22 mouse cellular contexts compared by ENCODE assay signal in the genomic region with DNA sequence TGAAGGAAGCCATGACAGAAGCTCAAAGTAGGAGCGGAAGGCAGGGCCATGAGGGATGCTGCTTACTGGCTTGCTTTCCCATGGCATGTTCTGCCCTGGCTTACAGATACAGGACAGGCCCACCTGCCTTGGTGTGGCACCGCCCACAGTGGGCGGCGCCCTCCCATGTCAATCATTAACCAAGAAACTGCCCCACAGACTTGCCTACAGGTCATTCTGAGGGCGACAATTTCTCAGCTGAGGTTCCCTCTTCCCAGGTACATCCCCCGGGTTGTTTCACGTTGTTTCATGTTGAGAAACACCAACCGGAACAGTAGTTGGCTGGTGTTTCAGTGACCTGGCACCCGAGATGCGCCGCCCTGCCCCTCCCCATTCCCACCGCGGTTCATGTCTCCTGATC. TPM values are rescaled to one million over a fixed set of nuclear protein-coding genes. Genes with fewer than 3 reads are reported as not detected.
A peak's percentile ranks its signal among the peaks of the same experiment; 100 is the strongest.
DNase-seq lines count a peak whose midpoint lies in the region; ATAC-seq and TF ChIP-seq lines count a peak whose summit lies in the region.
"Had no signal": no experiment of that assay in that cellular context is flagged by ENCODE, and none has a peak within 500 bp of the region (broad histone marks: within the 10 kb centered on the region; RNA-seq: fewer than 3 reads in every experiment).

No protein-coding gene starts in this region.

- DNase-seq in kidney, adult 2 months = peak; percentile 42
- peak; percentile 60 for DNase-seq in kidney, adult 9 months
- no peak for DNase-seq in lung, postnatal 10 days
- DNase-seq in gastrocnemius, postnatal 4 days (ENCODE audit: low spot score in 2 of 2) = no peak
- DNase-seq: cerebellum, adult 11 months; cerebellum, adult 9-11 months; gastrocnemius, postnatal 10 days; heart, adult 11 months; liver, embryonic 13.5 days; lung, embryonic 14.5 days; lung, postnatal 4 days had no signal

- no peak overlapping the region for H3K4me2 ChIP-seq in kidney, embryonic 15.5 days
- H3K4me2 ChIP-seq in stomach, embryonic 15.5 days = no peak overlapping the region
- H3K4me2 ChIP-seq: heart, embryonic 11.5 days; hindbrain, embryonic 15.5 days; intestine, embryonic 15.5 days; limb, embryonic 13.5 days; liver, embryonic 13.5 days; lung, embryonic 14.5 days had no signal

- no peak overlapping the region for H3K9ac ChIP-seq in kidney, embryonic 15.5 days
- H3K9ac ChIP-seq in ES-Bruce4 (ENCODE audit: low read depth, poor library complexity, severe bottlenecking) = peak overlapping the region; percentile 30; the same call in 1 of the 2 replicates
- no peak overlapping the region for H3K9ac ChIP-seq in stomach, embryonic 15.5 days
- H3K9ac ChIP-seq: hindbrain, embryonic 15.5 days; intestine, embryonic 15.5 days; limb, embryonic 13.5 days; liver, embryonic 13.5 days; lung, embryonic 14.5 days had no signal

- WGBS in kidney, adult 2 months = 58% methylated on average over 13 of the region's 13 CpGs
- WGBS in kidney, embryonic 15.5 days = 73% methylated on average over 13 of the region's 13 CpGs
- WGBS in stomach, embryonic 15.5 days = 72% methylated on average over 13 of the region's 13 CpGs

- no peak overlapping the region for H3K4me3 ChIP-seq in kidney, adult 2 months (ENCODE audit: insufficient read depth, low read depth, low read length)
- H3K4me3 ChIP-seq in kidney, embryonic 15.5 days (replicated peaks) = no peak overlapping the region
- peak overlapping the region; percentile 68 for H3K4me3 ChIP-seq in ES-Bruce4 (ENCODE audit: low read depth, low read length)
- H3K4me3 ChIP-seq in stomach, embryonic 15.5 days (replicated peaks) = no peak overlapping the region
- H3K4me3 ChIP-seq: embryonic facial prominence, embryonic 10.5 days; forebrain, embryonic 10.5 days; hindbrain, embryonic 15.5 days; intestine, embryonic 15.5 days; limb, embryonic 13.5 days; liver, embryonic 13.5 days; midbrain, embryonic 10.5 days had no signal

- no peaks in the 10 kb centered on the region for H3K36me3 ChIP-seq in kidney, adult 2 months (ENCODE audit: control insufficient read depth, insufficient read depth, low read length)
- H3K36me3 ChIP-seq in kidney, embryonic 15.5 days = no peaks in the 10 kb centered on the region
- H3K36me3 ChIP-seq in ES-Bruce4 (ENCODE audit: control insufficient read depth, insufficient read depth, low read length, poor library complexity, severe bottlenecking) = 0 out of 2 replicates have a peak, but pooled peaks cover 12% of the 10 kb centered on the region
- no peaks in the 10 kb centered on the region for H3K36me3 ChIP-seq in stomach, embryonic 15.5 days
- H3K36me3 ChIP-seq: hindbrain, embryonic 15.5 days; intestine, embryonic 15.5 days; limb, embryonic 13.5 days; liver, embryonic 13.5 days; midbrain, embryonic 10.5 days had no signal

- no peak for TF ChIP-seq EP300 in ES-Bruce4 (IDR thresholded peaks at IDR 0.05; ENCODE audit: insufficient read depth, low read depth, low read length)

- no peaks in the 10 kb centered on the region; the same call in 1 of the 2 replicates for H3K9me3 ChIP-seq in kidney, embryonic 15.5 days (replicated peaks)
- H3K9me3 ChIP-seq in ES-Bruce4 (replicated peaks; ENCODE audit: control insufficient read depth, insufficient read depth, low read length, poor library complexity, severe bottlenecking) = no peaks in the 10 kb centered on the region
- no peaks in the 10 kb centered on the region for H3K9me3 ChIP-seq in stomach, embryonic 15.5 days
- H3K9me3 ChIP-seq: embryonic facial prominence, embryonic 10.5 days; forebrain, embryonic 10.5 days; hindbrain, embryonic 15.5 days; intestine, embryonic 15.5 days; limb, embryonic 13.5 days; liver, embryonic 13.5 days; midbrain, embryonic 10.5 days had no signal

- no peak overlapping the region for H3K27ac ChIP-seq in kidney, adult 2 months (ENCODE audit: insufficient read depth, low read depth, low read length)
- H3K27ac ChIP-seq in kidney, embryonic 15.5 days = no peak overlapping the region
- peak overlapping the region; percentile 39; the same call in 1 of the 2 replicates for H3K27ac ChIP-seq in ES-Bruce4 (ENCODE audit: insufficient read depth, low read length)
- H3K27ac ChIP-seq in stomach, embryonic 15.5 days = no peak overlapping the region
- H3K27ac ChIP-seq: embryonic facial prominence, embryonic 10.5 days; forebrain, embryonic 10.5 days; hindbrain, embryonic 15.5 days; intestine, embryonic 15.5 days; limb, embryonic 13.5 days; liver, embryonic 13.5 days; midbrain, embryonic 10.5 days had no signal

- no peak for TF ChIP-seq CTCF in kidney, adult 2 months (conservative IDR thresholded peaks at IDR 0.05; ENCODE audit: insufficient read depth, insufficient read length, low read depth, low read length)
- TF ChIP-seq CTCF in ES-Bruce4 (IDR thresholded peaks at IDR 0.05; ENCODE audit: low read depth, low read length) = no peak

- no peak for ATAC-seq in kidney, embryonic 15.5 days (replicated peaks; ENCODE audit: low FRiP score)
- peak; percentile 27; the same call in 1 of the 2 replicates for ATAC-seq in stomach, embryonic 15.5 days (ENCODE audit: insufficient read depth, low FRiP score, low read depth)
- ATAC-seq: forebrain, embryonic 16.5 days; intestine, embryonic 15.5 days had no signal

- H3K4me1 ChIP-seq in kidney, adult 2 months (ENCODE audit: control insufficient read depth, insufficient read depth, low read length) = no peaks in the 10 kb centered on the region
- H3K4me1 ChIP-seq in kidney, embryonic 15.5 days = peaks cover 14% of the 10 kb centered on the region; the same call in 1 of the 2 replicates
- no peaks in the 10 kb centered on the region for H3K4me1 ChIP-seq in ES-Bruce4 (ENCODE audit: control insufficient read depth, insufficient read depth, low read length)
- H3K4me1 ChIP-seq in stomach, embryonic 15.5 days = peaks cover 7% of the 10 kb centered on the region; the same call in 1 of the 2 replicates
- H3K4me1 ChIP-seq: embryonic facial prominence, embryonic 10.5 days; intestine, embryonic 15.5 days; limb, embryonic 13.5 days; liver, embryonic 13.5 days had no signal

- TF ChIP-seq POLR2A in kidney, adult 2 months (IDR thresholded peaks at IDR 0.05; ENCODE audit: low read depth, low read length) = no peak
- TF ChIP-seq POLR2A in ES-Bruce4 (IDR thresholded peaks at IDR 0.05; ENCODE audit: insufficient read depth, low read length) = no peak

- no peaks in the 10 kb centered on the region for H3K27me3 ChIP-seq in kidney, adult 2 months (replicated peaks; ENCODE audit: control insufficient read depth, insufficient read depth, low read length)
- H3K27me3 ChIP-seq in kidney, embryonic 15.5 days = no peaks in the 10 kb centered on the region
- no peaks in the 10 kb centered on the region for H3K27me3 ChIP-seq in ES-Bruce4 (ENCODE audit: control insufficient read depth, insufficient read depth, low read length, poor library complexity, severe bottlenecking)
- H3K27me3 ChIP-seq in stomach, embryonic 15.5 days (replicated peaks) = no peaks in the 10 kb centered on the region
- H3K27me3 ChIP-seq: hindbrain, embryonic 15.5 days; intestine, embryonic 15.5 days; limb, embryonic 13.5 days; liver, embryonic 13.5 days had no signal

RNA-seq across cellular contexts. Expression of gene Zfp64, which starts 32.0 kb away (rescaled TPM):
- 18.6 and 20.0 TPM in 2 replicates for polyA plus RNA-seq in kidney, adult 2 months (2012; rRNA removed)
- 26.4 and 27.8 TPM in 2 replicates for polyA plus RNA-seq in kidney, embryonic 15.5 days (2015; fragmentation: Nextera tagmentation; extraction: Ambion mirVana)
- polyA plus RNA-seq in ES-Bruce4 (2011; ENCODE audit: insufficient read depth, insufficient read length, low read depth, missing spikeins) = 35.9 and 37.7 TPM in 2 replicates
- polyA plus RNA-seq in stomach, embryonic 15.5 days (2015; fragmentation: Nextera tagmentation; extraction: Ambion mirVana) = 31.9 and 33.6 TPM in 2 replicates
- total RNA-seq in gastrocnemius, postnatal 4 days (2021) = 10 to 100 TPM; 15.7 to 16.4 TPM

Comparison
In these comparisons a context has a peak if more than half of its experiments do, and no peak if none do; other contexts are left out.
1. DNase-seq: peak in kidney, adult 2 months (single experiment) and kidney, adult 9 months (single experiment); none in lung, postnatal 10 days (single experiment) and gastrocnemius, postnatal 4 days (0 of 2).